Mouse (Mus musculus): ENCODE measurements around the gene Lta. TPM values are rescaled to one million over a fixed set of nuclear protein-coding genes. Genes with fewer than 3 reads are reported as not detected.
A peak's percentile ranks its signal among the peaks of the same experiment; 100 is the strongest.

The Lta gene
- polyA plus RNA-seq, 1 experiment from 2014 or later: not detected

DNA sequence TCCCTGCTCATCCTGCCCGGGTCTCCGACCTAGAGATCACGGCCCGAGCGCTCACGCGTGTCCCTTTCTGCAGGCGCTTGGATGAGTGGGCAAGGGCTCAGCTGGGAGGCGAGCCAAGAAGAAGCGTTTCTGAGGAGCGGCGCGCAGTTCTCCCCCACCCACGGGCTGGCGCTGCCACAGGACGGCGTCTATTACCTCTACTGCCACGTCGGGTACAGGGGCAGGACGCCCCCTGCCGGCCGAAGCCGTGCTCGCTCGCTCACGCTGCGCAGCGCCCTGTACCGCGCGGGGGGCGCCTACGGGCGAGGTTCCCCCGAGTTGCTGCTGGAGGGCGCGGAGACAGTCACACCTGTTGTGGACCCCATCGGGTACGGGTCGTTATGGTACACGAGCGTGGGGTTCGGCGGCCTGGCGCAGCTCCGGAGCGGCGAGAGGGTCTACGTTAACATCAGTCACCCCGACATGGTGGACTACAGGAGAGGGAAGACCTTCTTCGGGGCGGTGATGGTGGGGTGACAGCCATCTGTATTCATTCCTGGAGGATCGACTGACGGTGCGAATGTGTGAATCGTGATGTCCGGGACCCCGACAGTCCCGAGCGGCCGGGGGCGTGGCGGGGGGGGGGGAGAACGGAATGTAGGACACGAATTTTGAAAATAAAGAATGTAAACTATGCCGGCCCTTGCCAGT, 9.4 kb downstream of the Lta start:
- DNase-seq (ENCODE audit: extremely low spot score, low spot score): peak; percentile 75
- Histone ChIP-seq H3K4me1 (peaks cover 32% of the 10 kb centered on the region), H3K9me3 (no peaks in the 10 kb centered on the region), H3K36me3 (replicated peaks) (no peaks in the 10 kb centered on the region), H3K27me3 (ENCODE audit: poor library complexity, severe bottlenecking) (peaks cover 70% of the 10 kb centered on the region), H3K4me3 (peak overlapping the region; percentile 57), H3K27ac (peak overlapping the region; percentile 70)
- WGBS: 2% methylated on average over 66 of the region's 66 CpGs

DNA sequence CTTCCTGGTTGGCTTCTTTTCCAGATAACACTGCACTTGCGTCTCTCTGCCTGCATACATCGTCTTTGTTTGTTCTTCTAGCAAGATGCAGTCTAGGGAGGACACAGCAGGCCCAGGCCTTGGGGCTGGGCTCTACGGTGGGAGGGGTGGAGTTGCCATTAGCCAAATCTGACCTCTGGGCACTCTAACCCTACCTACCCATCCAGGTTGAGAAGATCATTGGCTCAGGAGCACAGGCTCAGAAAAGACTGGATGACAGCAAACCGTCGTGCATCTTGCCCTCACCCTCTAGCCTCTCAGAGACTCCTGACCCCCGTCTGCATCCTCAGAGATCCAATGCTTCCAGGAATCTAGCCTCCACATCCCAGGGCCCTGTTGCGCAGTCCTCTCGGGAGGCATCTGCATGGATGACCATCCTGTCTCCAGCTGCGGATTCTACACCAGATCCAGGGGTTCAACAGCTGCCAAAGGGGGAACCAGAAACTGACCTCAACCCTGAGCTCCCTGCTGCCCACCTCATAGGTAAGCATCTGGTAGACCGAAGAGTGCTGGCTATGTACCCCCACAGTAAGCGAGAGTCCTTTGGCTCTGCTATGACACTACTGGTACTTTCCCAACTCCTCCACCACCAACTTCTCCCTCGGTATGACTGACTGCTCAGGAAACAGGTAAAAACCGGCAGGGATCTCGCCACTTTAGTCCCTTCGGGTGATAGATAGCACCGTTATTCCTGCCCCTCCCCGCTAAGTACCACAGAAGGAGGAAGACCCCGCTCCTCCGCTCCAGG, 10.1 kb downstream of the Lta start:
- no peaks in the 10 kb centered on the region for H3K9me3 ChIP-seq
- peak overlapping the region; percentile 57 for H3K4me3 ChIP-seq
- 49% methylated on average over 19 of the region's 19 CpGs for WGBS
- peaks cover 63% of the 10 kb centered on the region for H3K27me3 ChIP-seq (ENCODE audit: poor library complexity, severe bottlenecking)
- DNase-seq (ENCODE audit: extremely low spot score, low spot score): no peak
- H3K4me1 ChIP-seq: peaks cover 32% of the 10 kb centered on the region
- H3K36me3 ChIP-seq (replicated peaks): no peaks in the 10 kb centered on the region
- peak overlapping the region; percentile 70 for H3K27ac ChIP-seq

DNA sequence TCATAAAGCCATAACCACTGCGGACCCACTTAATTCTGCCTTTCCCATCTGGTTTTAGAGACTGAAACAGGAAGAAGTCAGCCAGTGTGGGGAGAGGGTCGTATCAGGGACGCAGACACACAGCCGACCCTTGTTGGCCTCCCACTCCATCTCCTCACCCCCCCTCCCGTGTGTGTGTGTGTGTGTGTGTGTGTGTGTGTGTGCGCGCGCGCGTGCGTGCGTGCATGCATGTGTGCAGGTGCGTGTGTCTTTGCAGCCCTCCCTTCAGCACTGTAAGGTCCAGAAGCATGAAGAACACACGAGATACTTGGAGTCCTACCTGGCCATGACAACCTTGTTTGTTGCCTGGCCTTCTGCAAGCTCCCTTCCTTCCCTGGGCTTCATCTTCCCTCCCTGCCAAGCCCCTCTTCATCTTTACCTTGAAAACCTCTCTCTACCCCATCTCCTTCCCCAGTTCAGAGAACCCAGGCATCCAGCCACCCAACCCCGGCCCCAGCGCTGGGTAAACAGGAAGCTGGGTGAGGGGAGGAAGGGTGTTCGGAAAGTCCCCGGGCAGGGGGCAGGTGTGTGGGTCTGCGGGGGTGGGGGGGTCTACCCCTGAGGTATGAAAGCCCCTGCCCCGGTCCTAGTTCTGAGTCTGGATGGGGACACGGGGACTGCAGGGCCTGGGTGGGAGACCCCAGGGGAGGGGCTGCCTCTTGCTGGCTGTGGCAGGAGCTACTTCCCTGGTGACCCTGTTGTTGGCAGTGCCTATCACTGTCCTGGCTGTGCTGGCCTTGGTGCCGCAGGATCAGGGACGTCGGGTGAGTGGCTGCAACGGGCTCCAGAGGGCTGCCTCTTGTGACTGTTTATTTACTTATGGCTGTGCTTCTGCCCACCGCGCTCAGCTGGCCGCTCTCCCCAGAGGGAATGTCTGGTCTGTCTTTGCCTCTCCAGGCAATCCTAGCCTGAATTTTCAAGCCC, 11.0 kb downstream of the Lta start, which contains the start of gene Ltb:
Gene Ltb (plus strand): TSS at position 559 of the 963 bp plus-strand sequence.
- no peak within 1 kb of the TSS for H3K27ac ChIP-seq
- peaks cover 35% of the 10 kb centered on the region for H3K4me1 ChIP-seq
- no peaks in the 10 kb centered on the region for H3K36me3 ChIP-seq (replicated peaks)
- 77% methylated on average over 28 of the region's 28 CpGs for WGBS
- DNase-seq (ENCODE audit: extremely low spot score, low spot score): no peak
- no peaks in the 10 kb centered on the region for H3K9me3 ChIP-seq
- peak within 1 kb of the TSS; percentile 57 for H3K4me3 ChIP-seq
- H3K27me3 ChIP-seq (ENCODE audit: poor library complexity, severe bottlenecking): peaks cover 57% of the 10 kb centered on the region

DNA sequence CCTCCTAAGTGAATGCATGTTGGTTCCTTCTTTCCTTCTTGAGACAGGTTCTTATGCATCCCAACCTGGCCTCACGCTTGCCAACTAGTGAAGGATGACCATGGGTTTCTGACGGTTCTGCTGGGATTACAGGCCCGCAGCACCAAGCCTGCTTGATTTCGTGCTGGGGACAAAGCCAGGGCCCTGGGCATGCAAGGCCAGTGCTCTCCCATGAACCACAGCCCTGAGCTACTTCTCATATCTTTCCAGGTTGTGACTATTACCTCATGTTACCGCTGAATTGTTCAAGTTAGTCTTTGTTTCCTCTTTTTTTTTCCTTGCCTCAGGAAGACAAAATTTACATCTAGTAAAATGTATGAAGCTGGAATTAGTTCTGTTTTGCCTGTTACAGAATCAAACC, 12.2 kb downstream of the Lta start:
- WGBS: 89% methylated on average over 5 of the region's 5 CpGs
- H3K9me3 ChIP-seq: no peaks in the 10 kb centered on the region
- peaks cover 47% of the 10 kb centered on the region for H3K27me3 ChIP-seq (ENCODE audit: poor library complexity, severe bottlenecking)
- H3K36me3 ChIP-seq (replicated peaks): no peaks in the 10 kb centered on the region
- no peak overlapping the region for H3K27ac ChIP-seq
- peaks cover 29% of the 10 kb centered on the region for H3K4me1 ChIP-seq
- DNase-seq (ENCODE audit: extremely low spot score, low spot score): no peak
- H3K4me3 ChIP-seq: no peak overlapping the region

DNA sequence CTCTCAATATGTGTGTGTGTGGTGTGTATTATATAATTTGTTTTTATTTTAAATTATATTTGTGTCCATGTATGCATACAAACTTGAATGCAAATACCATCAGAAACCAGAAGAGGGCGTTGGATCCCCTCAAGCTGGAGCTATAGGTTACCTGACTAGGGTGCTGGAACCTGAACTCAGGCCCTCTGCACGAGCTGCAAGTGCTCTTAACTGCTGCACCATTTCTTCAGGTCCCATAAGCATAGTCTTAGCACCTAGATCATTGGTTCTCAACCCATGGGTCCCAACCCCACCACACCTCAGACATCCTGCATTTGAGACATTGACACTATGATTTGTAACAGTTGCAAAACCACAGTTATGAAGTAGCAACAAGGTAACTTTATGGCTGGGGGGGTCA, 13.4 kb downstream of the Lta start:
- H3K4me1 ChIP-seq: peaks cover 31% of the 10 kb centered on the region
- no peaks in the 10 kb centered on the region for H3K9me3 ChIP-seq
- no peak overlapping the region for H3K27ac ChIP-seq
- no peak for DNase-seq (ENCODE audit: extremely low spot score, low spot score)
- WGBS: 67% methylated on average over 2 of the region's 2 CpGs
- no peaks in the 10 kb centered on the region for H3K36me3 ChIP-seq (replicated peaks)
- H3K4me3 ChIP-seq: no peak overlapping the region
- H3K27me3 ChIP-seq (ENCODE audit: poor library complexity, severe bottlenecking): peaks cover 35% of the 10 kb centered on the region

DNA sequence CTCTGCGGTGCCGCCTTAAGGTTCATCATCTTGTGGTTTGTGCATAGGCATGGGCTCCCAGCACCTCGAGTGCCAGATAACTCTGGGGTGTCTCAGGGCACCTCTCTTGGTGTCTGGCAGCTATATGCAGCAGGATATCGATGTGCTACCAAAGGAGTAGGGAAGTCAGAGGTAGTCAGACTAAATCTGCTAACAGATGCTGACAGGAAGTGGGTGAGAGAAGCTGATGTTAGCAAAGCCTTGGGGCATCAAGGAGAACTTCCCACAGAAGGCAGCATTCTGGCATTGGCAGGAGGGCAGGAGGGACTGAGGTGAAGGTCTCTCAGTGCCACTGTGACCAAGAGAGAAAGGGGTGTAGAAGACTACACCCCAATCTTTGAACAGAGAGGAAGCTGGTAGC, 15.1 kb downstream of the Lta start:
- Histone ChIP-seq H3K9me3 (no peaks in the 10 kb centered on the region), H3K27me3 (ENCODE audit: poor library complexity, severe bottlenecking) (peaks cover 19% of the 10 kb centered on the region), H3K27ac (no peak overlapping the region), H3K4me3 (no peak overlapping the region), H3K36me3 (replicated peaks) (no peaks in the 10 kb centered on the region), H3K4me1 (peaks cover 34% of the 10 kb centered on the region)
- no peak for DNase-seq (ENCODE audit: extremely low spot score, low spot score)
- 76% methylated on average over 4 of the region's 4 CpGs for WGBS

DNA sequence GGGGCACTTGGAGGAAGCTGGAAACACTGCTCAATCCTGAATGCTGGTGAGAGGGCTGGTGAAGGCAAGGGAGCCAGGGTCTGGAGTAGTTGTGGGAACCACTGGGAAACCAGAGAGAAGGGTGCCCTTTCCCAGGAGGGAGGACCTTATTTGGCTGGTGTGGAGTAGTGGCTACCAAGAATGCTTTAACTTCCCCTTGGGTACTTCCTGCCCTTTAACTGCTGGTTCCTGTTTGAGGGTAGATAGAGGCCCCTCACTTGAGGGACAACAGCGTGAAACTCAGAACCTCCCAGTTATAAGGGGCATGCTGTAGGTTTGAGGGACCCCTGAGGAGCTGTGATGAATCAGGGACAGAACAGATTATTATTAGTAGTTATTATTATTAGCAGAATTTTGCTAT, 16.0 kb downstream of the Lta start:
- 65% methylated on average over 1 of the region's 1 CpGs for WGBS
- H3K27me3 ChIP-seq (ENCODE audit: poor library complexity, severe bottlenecking): peaks cover 10% of the 10 kb centered on the region
- no peak for DNase-seq (ENCODE audit: extremely low spot score, low spot score)
- H3K4me3 ChIP-seq: no peak overlapping the region
- H3K9me3 ChIP-seq: no peaks in the 10 kb centered on the region
- 0 out of 2 replicates have a peak overlapping the region, but pooled peaks have one; percentile 15 for H3K27ac ChIP-seq
- H3K4me1 ChIP-seq: peaks cover 30% of the 10 kb centered on the region
- no peaks in the 10 kb centered on the region for H3K36me3 ChIP-seq (replicated peaks)

DNA sequence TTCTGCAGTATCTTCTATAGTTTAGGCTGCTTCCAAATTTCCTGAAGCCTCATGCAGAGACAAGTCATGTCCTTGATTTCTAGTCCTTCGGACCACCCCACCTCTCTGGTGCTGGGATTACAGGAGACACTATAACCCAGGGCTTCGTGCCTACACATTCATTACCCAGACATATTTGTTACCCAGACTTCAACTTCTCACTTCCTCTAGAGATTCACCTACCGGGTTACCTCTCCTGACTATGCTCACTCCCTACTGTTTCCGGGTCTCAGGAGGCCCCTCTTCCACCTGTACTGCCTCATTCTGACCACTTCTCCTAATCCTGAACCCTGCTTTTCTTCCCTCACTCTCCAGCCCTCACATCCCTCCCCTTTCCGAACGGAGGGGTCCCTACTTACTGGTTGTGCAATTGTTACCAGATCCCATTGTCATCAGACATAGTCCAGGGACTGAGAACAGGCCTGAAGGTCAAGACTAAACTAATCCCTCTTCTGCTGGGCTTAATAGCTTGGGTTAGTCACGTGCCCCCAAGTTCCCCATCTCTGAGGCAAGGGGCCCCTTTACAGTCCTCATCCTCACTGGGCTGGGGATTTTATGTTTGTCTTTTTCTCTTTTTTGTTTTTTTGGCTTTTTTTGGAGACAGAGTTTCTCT, 17.1 kb downstream of the Lta start, which contains the start of gene Lst1:
Gene Lst1 (minus strand): TSS at position 481 of the 652 bp plus-strand sequence.
- Histone ChIP-seq H3K36me3 (replicated peaks) (no peaks in the 10 kb centered on the region), H3K4me3 (no peak within 1 kb of the TSS), H3K27me3 (ENCODE audit: poor library complexity, severe bottlenecking) (no peaks in the 10 kb centered on the region), H3K9me3 (no peaks in the 10 kb centered on the region), H3K27ac (0 out of 2 replicates have a peak within 1 kb of the TSS, but pooled peaks have one; percentile 53), H3K4me1 (peaks cover 27% of the 10 kb centered on the region)
- no peak for DNase-seq (ENCODE audit: extremely low spot score, low spot score)
- 80% methylated on average over 7 of the region's 7 CpGs for WGBS

DNA sequence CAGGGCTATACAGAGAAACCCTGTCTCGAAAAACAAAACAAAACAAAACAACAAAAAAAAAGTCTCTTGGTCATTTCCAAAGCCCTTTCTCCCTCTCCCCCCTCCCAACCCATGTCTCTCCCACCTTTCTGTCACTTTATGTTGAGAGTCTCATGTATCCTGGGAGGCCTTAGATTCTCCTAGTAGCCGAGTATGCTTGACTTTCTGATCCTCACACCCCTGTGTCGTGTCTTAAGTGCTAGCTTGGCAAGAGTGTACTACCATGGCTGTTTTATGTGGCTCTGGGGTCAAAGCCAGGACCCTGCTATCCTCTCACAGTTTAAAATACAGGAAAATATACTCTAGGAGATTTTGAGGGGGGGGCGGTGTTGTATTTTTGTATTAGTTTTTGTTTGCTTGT, 17.8 kb downstream of the Lta start:
- Histone ChIP-seq H3K4me3 (no peak overlapping the region), H3K27ac (0 out of 2 replicates have a peak overlapping the region, but pooled peaks have one; percentile 53), H3K4me1 (peaks cover 27% of the 10 kb centered on the region), H3K36me3 (replicated peaks) (no peaks in the 10 kb centered on the region), H3K27me3 (ENCODE audit: poor library complexity, severe bottlenecking) (no peaks in the 10 kb centered on the region), H3K9me3 (no peaks in the 10 kb centered on the region)
- no peak for DNase-seq (ENCODE audit: extremely low spot score, low spot score)
- 79% methylated on average over 4 of the region's 4 CpGs for WGBS

DNA sequence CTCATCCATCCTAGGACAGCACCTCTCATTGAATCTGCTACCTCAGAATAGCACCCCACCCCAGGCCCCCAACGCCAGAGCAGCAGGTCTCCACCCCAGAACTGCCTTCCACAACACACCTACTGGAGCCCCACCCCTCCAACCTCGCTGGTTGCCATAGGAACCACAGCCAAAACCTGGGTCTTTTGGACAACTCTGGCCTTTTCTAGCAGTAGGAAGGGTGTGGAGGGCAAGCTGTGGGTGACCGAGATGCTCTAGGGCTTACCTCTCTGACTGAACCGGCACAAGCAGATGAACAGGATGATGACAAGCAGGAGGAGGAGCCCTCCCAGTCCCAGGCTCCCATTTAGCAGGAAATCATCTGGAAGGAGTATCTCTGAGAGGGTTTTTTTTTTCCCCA, 18.5 kb downstream of the Lta start:
- peaks cover 27% of the 10 kb centered on the region for H3K4me1 ChIP-seq
- DNase-seq (ENCODE audit: extremely low spot score, low spot score): peak; percentile 40
- no peaks in the 10 kb centered on the region for H3K27me3 ChIP-seq (ENCODE audit: poor library complexity, severe bottlenecking)
- no peaks in the 10 kb centered on the region for H3K36me3 ChIP-seq (replicated peaks)
- WGBS: under 1% methylated on average over 4 of the region's 4 CpGs
- peak overlapping the region; percentile 86 for H3K27ac ChIP-seq
- peak overlapping the region; percentile 57 for H3K4me3 ChIP-seq
- no peaks in the 10 kb centered on the region for H3K9me3 ChIP-seq

DNA sequence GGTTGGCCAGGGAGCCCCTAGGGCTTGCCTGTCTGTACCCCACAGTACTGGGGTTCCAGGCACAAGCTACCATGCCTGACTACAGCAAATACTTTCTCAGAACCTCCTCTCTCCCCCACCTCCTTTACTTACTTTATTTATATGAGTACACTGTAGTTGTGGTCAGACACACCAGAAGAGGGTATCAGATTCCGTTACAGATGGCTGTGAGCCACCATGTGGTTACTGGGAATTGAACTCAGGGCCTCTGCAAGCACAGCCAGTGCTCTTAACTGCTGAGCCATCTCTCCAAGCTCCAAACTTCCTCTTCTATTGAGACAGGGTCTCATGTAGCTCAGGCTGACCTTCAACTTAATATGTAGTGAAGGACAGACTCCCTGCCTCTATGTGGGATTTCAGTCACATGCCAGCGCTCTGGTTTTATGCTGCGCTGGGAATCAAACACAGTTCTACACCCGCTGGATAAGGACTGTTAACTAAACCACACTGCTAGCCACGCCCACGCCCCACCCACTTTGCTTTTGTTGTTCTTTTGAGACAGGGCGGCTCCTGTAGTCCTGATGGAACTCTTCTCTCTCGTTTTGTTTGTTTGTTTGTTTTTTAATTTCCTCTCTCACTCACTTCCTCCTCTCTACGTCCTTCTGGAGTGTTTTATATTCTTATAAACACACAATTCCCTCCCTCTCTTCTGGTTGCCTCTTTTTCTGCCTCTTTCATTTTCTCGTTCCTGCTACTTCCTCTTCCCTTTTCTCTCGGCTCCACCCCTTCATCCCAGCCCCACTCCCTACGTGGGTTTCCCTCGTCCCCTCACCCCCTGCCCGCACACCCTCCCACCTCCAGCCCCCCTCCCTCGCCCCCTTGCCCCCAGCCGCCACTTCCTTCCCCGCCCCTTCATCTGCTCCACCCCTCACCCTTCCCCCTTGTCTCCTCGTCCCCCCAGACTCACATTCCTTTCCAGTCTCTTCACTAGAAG, 19.2 kb downstream of the Lta start:
- peak; percentile 62 for DNase-seq (ENCODE audit: extremely low spot score, low spot score)
- Histone ChIP-seq H3K9me3 (no peaks in the 10 kb centered on the region), H3K27me3 (ENCODE audit: poor library complexity, severe bottlenecking) (no peaks in the 10 kb centered on the region), H3K4me3 (peak overlapping the region; percentile 57), H3K4me1 (peaks cover 27% of the 10 kb centered on the region), H3K36me3 (replicated peaks) (no peaks in the 10 kb centered on the region), H3K27ac (peak overlapping the region; percentile 86)
- 4% methylated on average over 18 of the region's 18 CpGs for WGBS

All from forebrain, embryonic 10.5 days (tissue).